Mouse (Mus musculus): ENCODE data around the gene AY358078. TPM values are rescaled to one million over a fixed set of nuclear protein-coding genes. Genes with fewer than 3 reads are reported as not detected.

Gene AY358078
- total RNA-seq, 2 experiments from 2014 or later: not detected

DNA sequence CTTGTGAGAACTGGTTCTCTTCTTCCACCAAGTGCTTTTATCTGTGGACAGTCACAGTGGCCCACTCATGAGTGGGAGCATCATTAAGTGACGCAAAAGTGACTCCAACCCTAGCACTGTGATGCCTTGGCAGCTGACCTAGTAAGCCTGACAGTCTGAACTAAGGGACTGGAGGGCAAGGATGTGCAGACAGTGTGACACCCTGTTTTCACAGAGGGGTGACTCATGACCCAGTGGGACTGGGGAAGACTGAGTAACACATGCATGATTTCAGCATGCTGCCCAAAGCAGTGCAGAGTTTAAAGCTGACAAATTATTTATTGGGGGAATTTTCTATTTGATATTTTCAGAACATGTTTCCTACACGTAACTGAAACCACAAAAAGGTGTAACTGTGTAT, 70.9 kb downstream of the AY358078 start:
- no peak for DNase-seq
- intact Hi-C loops (cut with DNase I): no loop called here

DNA sequence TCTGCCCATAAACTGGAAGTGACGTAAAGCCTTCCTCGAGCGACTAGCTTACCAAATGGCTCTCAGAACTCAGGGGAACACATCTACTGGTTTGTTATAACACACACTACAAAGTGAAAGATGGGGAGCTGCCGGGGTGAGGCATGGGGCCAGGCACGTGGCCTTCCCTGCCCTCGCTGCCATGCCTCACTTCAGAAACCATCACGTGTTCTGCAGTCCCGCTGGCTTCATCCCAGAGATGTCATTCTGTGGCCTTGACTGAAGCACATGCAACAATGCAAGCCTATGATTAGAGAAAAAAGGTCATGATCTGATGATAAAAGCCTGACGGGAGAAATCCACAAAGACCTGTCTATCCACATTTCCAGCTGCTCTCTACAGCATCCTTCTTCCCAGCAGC, 71.9 kb downstream of the AY358078 start:
- DNase-seq: no peak
- intact Hi-C loops (cut with DNase I): no loop called here

Small RNA genes lying within 50 kb of the gene (microRNA-seq; reads per million reads assigned to microRNA genes)
- gene Gm27375: 0 reads per million in 2 experiments

Other genes starting within 250 kb of the AY358078 start
- not detected for gene Gm5622, start 247.3 kb upstream of the AY358078 start, total RNA-seq (2021)
- not detected for gene Gm17175, start 226.0 kb upstream of the AY358078 start, total RNA-seq (2021)
- gene Gm17174, start 207.9 kb upstream of the AY358078 start, total RNA-seq (2021): not detected
- gene Gm17078, start 188.7 kb upstream of the AY358078 start, total RNA-seq (2021): not detected
- gene Gm4181, start 164.4 kb upstream of the AY358078 start, total RNA-seq (2021): not detected
- gene Gm17079, start 104.6 kb upstream of the AY358078 start, total RNA-seq (2021): not detected
- not detected for gene Gm5800, start 82.9 kb upstream of the AY358078 start, total RNA-seq (2021)
- gene Ang4, start 26.5 kb upstream of the AY358078 start, total RNA-seq (2021): not detected
- not detected for gene Ear6, start 53.7 kb downstream of the AY358078 start, total RNA-seq (2021)
- 10 to 100 TPM; 18.6 to 30.2 TPM for gene Mettl17, start 84.8 kb downstream of the AY358078 start, total RNA-seq (2021)
- gene Slc39a2, start 92.8 kb downstream of the AY358078 start, total RNA-seq (2021): under 1 TPM; 0.29 to 0.44 TPM
- 1,000 to 10,000 TPM in 1 of 2 experiments, 100 to 1,000 TPM in 1; 982 to 1,030 TPM for gene Ndrg2, start 114.1 kb downstream of the AY358078 start, total RNA-seq (2021)
- gene Tppp2, start 118.4 kb downstream of the AY358078 start, total RNA-seq (2021): not detected
- not detected for gene Rnase13, start 122.7 kb downstream of the AY358078 start, total RNA-seq (2021)
- 10 to 100 TPM; 39.7 to 47.1 TPM for gene Arhgef40, start 184.7 kb downstream of the AY358078 start, total RNA-seq (2021)
- gene Tmem253, start 215.6 kb downstream of the AY358078 start, total RNA-seq (2021): 1 to 10 TPM; 1.5 to 1.9 TPM
- 10 to 100 TPM; 32.0 to 33.6 TPM for gene Zfp219, start 220.7 kb downstream of the AY358078 start, total RNA-seq (2021)
- not detected for gene Olfr221, start 242.4 kb downstream of the AY358078 start, total RNA-seq (2021)

Measured in heart, postnatal 14 days (tissue).